Mouse (Mus musculus) E14TG2a.4 (cell line): ENCODE measurements at regions not wholly inside any gene's neighbourhood (a gene's known extent, or its start where the extent isn't known, plus 50 kb on each side); places are given as distances from the start of the nearest gene placed in this dataset.

Experiments used
- H3K27me3 ChIP-seq: 2 replicates; pipeline ENCODE4 v1.6.1; 2014; ENCODE audit warnings: low read length, control low read depth; ENCODE audit not compliant: insufficient read depth
- H3K36me3 ChIP-seq: 2 replicates; pipeline ENCODE4 v1.6.1; 2014; ENCODE audit warnings: low read length, control low read depth; ENCODE audit not compliant: insufficient read depth
- H3K4me1 ChIP-seq: replicated peaks from 2 replicates; pipeline ENCODE4 v1.6.1; 2014; ENCODE audit warnings: low read depth, low read length, control low read depth
- H3K4me3 ChIP-seq: replicated peaks from 2 replicates; pipeline ENCODE4 v1.5.1; 2014; ENCODE audit warnings: mild to moderate bottlenecking, low read length
- H3K9me3 ChIP-seq: 2 replicates; pipeline ENCODE4 v1.6.1; 2014; ENCODE audit warnings: low read length, control low read depth
- CTCF ChIP-seq: conservative IDR thresholded peaks from 2 replicates; pipeline ENCODE4 v1.5.1; 2014; ENCODE audit warnings: low read length
- NANOG ChIP-seq: IDR thresholded peaks from 2 replicates; pipeline ENCODE4 v1.6.1; 2014; ENCODE audit warnings: borderline replicate concordance, low read length, mixed read lengths
- POU5F1 ChIP-seq: IDR thresholded peaks from 2 replicates; pipeline ENCODE4 v1.6.1; 2014; ENCODE audit warnings: low read length, borderline replicate concordance

- TF ChIP-seq CTCF, result no peak
- Histone ChIP-seq H3K27me3 (no peaks in the 10 kb centered on the region), H3K9me3 (no peaks in the 10 kb centered on the region), H3K36me3 (no peaks in the 10 kb centered on the region), H3K4me1 (no peaks in the 10 kb centered on the region), H3K4me3 (no peak overlapping the region)
Observed at GRCm38 (mm10) chr12:12529541-12529940, 267.6 kb downstream of the Fam49a start.

GRCm38 (mm10) chr12:12528478-12528981 lies 266.6 kb downstream of the Fam49a start:
- Histone ChIP-seq H3K36me3 (no peaks in the 10 kb centered on the region), H3K27me3 (no peaks in the 10 kb centered on the region), H3K4me1 (no peaks in the 10 kb centered on the region), H3K9me3 (no peaks in the 10 kb centered on the region), H3K4me3 (no peak overlapping the region)
- TF ChIP-seq NANOG, result no peak
- TF ChIP-seq POU5F1, result no peak

- no peaks in the 10 kb centered on the region for H3K27me3 ChIP-seq
- no peaks in the 10 kb centered on the region for H3K36me3 ChIP-seq
- H3K4me1 ChIP-seq, result no peaks in the 10 kb centered on the region
- no peak overlapping the region for H3K4me3 ChIP-seq
- TF ChIP-seq NANOG, result no peak
- TF ChIP-seq POU5F1, result no peak
- no peak for TF ChIP-seq CTCF
- H3K9me3 ChIP-seq, result no peaks in the 10 kb centered on the region
Observed at GRCm38 (mm10) chr12:12527766-12528477, 266.0 kb downstream of the Fam49a start.

GRCm38 (mm10) chr12:12527366-12527765 lies 265.4 kb downstream of the Fam49a start:
- no peak for TF ChIP-seq NANOG
- no peak for TF ChIP-seq CTCF
- no peak for TF ChIP-seq POU5F1
- no peak overlapping the region for H3K4me3 ChIP-seq
- no peaks in the 10 kb centered on the region for H3K9me3 ChIP-seq
- H3K27me3 ChIP-seq, result no peaks in the 10 kb centered on the region
- H3K4me1 ChIP-seq, result no peaks in the 10 kb centered on the region
- H3K36me3 ChIP-seq, result no peaks in the 10 kb centered on the region

GRCm38 (mm10) chr12:12520311-12520852 lies 258.4 kb downstream of the Fam49a start:
- TF ChIP-seq CTCF (no peak), POU5F1 (no peak), NANOG (no peak)

GRCm38 (mm10) chr12:12518490-12519070 lies 256.6 kb downstream of the Fam49a start:
- no peak overlapping the region for H3K4me3 ChIP-seq

More at GRCm38 (mm10) chr12:12520311-12520852, 258.4 kb downstream of the Fam49a start:
- Histone ChIP-seq H3K36me3 (no peaks in the 10 kb centered on the region), H3K27me3 (no peaks in the 10 kb centered on the region), H3K4me3 (no peak overlapping the region), H3K4me1 (no peaks in the 10 kb centered on the region), H3K9me3 (no peaks in the 10 kb centered on the region)

GRCm38 (mm10) chr12:12517020-12517419 lies 255.1 kb downstream of the Fam49a start:
- H3K27me3 ChIP-seq, result no peaks in the 10 kb centered on the region
- no peak overlapping the region for H3K4me3 ChIP-seq
- no peaks in the 10 kb centered on the region for H3K4me1 ChIP-seq
- no peak for TF ChIP-seq NANOG
- no peak for TF ChIP-seq POU5F1
- no peak for TF ChIP-seq CTCF
- H3K9me3 ChIP-seq, result no peaks in the 10 kb centered on the region
- no peaks in the 10 kb centered on the region for H3K36me3 ChIP-seq

More at GRCm38 (mm10) chr12:12518490-12519070, 256.6 kb downstream of the Fam49a start:
- Histone ChIP-seq H3K9me3 (no peaks in the 10 kb centered on the region), H3K27me3 (no peaks in the 10 kb centered on the region), H3K4me1 (no peaks in the 10 kb centered on the region), H3K36me3 (no peaks in the 10 kb centered on the region)
- no peak for TF ChIP-seq NANOG
- no peak for TF ChIP-seq CTCF
- TF ChIP-seq POU5F1, result no peak

GRCm38 (mm10) chr12:12510764-12511163 lies 248.8 kb downstream of the Fam49a start:
- Histone ChIP-seq H3K4me3 (no peak overlapping the region), H3K9me3 (no peaks in the 10 kb centered on the region), H3K36me3 (no peaks in the 10 kb centered on the region), H3K4me1 (no peaks in the 10 kb centered on the region), H3K27me3 (no peaks in the 10 kb centered on the region)
- no peak for TF ChIP-seq CTCF
- no peak for TF ChIP-seq NANOG
- no peak for TF ChIP-seq POU5F1
